Mouse (Mus musculus) embryonic stem cell, embryonic (primary cell): ENCODE data around the gene Twf2.

Experiments used
- CTCF ChIA-PET, 4 experiments: fragments of 300-600 bp in 2 of 4; fragments of 350-600 bp in 2 of 4; sonication (Branson Sonifier 250); formaldehyde crosslinking; loops; one replicate each; lab custom pipeline; 2022; ENCODE audit warnings: inconsistent platforms in 2 of 4; lab: Charles Lee
- POLR2A ChIA-PET, 4 experiments: fragments of 300-600 bp in 2 of 4; fragments of 350-600 bp in 2 of 4; sonication (Branson Sonifier 250); formaldehyde crosslinking; loops; one replicate each; lab custom pipeline; 2022; ENCODE audit warnings: antibody characterized with exemption in 4 of 4, inconsistent platforms in 1 of 4; lab: Charles Lee

Gene Twf2

GRCm38 (mm10) chr9:106170556-106171345 is 32.2 kb upstream of the Twf2 start, which contains the start of gene Wdr82:
Gene Wdr82 (plus strand): TSS chr9:106170928.
- CTCF ChIA-PET = interaction anchor here (0.7 to 4.8 kb wide), 11 partner anchors 9 to 306 kb away, joined by 3 to 39 read pairs (median 5); no protein-coding TSS in a partner anchor
- POLR2A ChIA-PET = interaction anchor here (0.6 to 20.2 kb wide), 99 partner anchors 8 to 773 kb away, joined by 3 to 761 read pairs (median 4); partner anchors contain the start of genes Glyctk (in 3 of the 4), Parp3 (in 3 of the 4), Ppm1m (in 3 of the 4) and Rpl29 (in 3 of the 4)

GRCm38 (mm10) chr9:106171346-106172158 is 31.4 kb upstream of the Twf2 start:
- POLR2A ChIA-PET = interaction anchor here (0.6 to 20.2 kb wide), 90 partner anchors 8 to 693 kb away, joined by 3 to 761 read pairs (median 4); partner anchors contain the start of genes Acy1 (in 3 of the 4), Glyctk (in 3 of the 4), Ppm1m (in 3 of the 4) and Twf2 (in 3 of the 4)
- CTCF ChIA-PET = interaction anchor here in 3 of 4 experiments (0.5 to 4.8 kb wide), 11 partner anchors 9 to 598 kb away, joined by 3 to 39 read pairs (median 5); no protein-coding TSS in a partner anchor

- ChIA-PET CTCF (interaction anchor here in 3 of 4 experiments (0.5 to 4.8 kb wide), 9 partner anchors 16 to 598 kb away, joined by 3 to 39 read pairs (median 3); no protein-coding TSS in a partner anchor), POLR2A (interaction anchor here (0.7 to 20.2 kb wide), 44 partner anchors 9 to 462 kb away, joined by 3 to 761 read pairs (median 8); partner anchors contain the start of genes Glyctk (in 3 of the 4), Dusp7 (in 2 of the 4), Parp3 (in 2 of the 4) and Ppm1m (in 2 of the 4))
Measured at GRCm38 (mm10) chr9:106172527-106172926, 30.4 kb upstream of the Twf2 start.

GRCm38 (mm10) chr9:106173363-106173762 is 29.5 kb upstream of the Twf2 start:
- POLR2A ChIA-PET = interaction anchor here (0.7 to 20.2 kb wide), 26 partner anchors 8 to 303 kb away, joined by 3 to 761 read pairs (median 12); partner anchors contain the start of genes Twf2 (in 3 of the 4), Glyctk (in 2 of the 4), Dusp7 (in 1 of the 4) and Parp3 (in 1 of the 4)

GRCm38 (mm10) chr9:106175552-106176200 is 27.2 kb upstream of the Twf2 start:
- ChIA-PET CTCF (interaction anchor here in 1 of 4 experiments (2.4 kb wide), 1 partner anchor 36 kb away, joined by 8 read pairs; no protein-coding TSS in a partner anchor), POLR2A (interaction anchor here in 3 of 4 experiments (0.9 to 23.6 kb wide), 17 partner anchors 0 to 262 kb away, joined by 3 to 761 read pairs (median 8); partner anchors contain the start of genes Acy1 (in 1 of the 3), Poc1a (in 1 of the 3), Rpl29 (in 1 of the 3) and Twf2 (in 1 of the 3))

More at GRCm38 (mm10) chr9:106173363-106173762, 29.5 kb upstream of the Twf2 start:
- CTCF ChIA-PET = interaction anchor here in 3 of 4 experiments (0.6 to 4.8 kb wide), 8 partner anchors 17 to 258 kb away, joined by 3 to 39 read pairs (median 5); no protein-coding TSS in a partner anchor

GRCm38 (mm10) chr9:106176769-106177168 is 26.1 kb upstream of the Twf2 start:
- POLR2A ChIA-PET = interaction anchor here (0.5 to 23.6 kb wide), 20 partner anchors 1 to 258 kb away, joined by 3 to 761 read pairs (median 10); partner anchors contain the start of genes Twf2 (in 2 of the 4), Wdr82 (in 2 of the 4) and Poc1a (in 1 of the 4)
- CTCF ChIA-PET = interaction anchor here in 1 of 4 experiments (0.6 to 1.6 kb wide), 2 partner anchors 34 to 278 kb away, joined by 6 to 10 read pairs; no protein-coding TSS in a partner anchor

GRCm38 (mm10) chr9:106177799-106178198 is 25.1 kb upstream of the Twf2 start:
- CTCF ChIA-PET = interaction anchor here in 3 of 4 experiments (0.6 to 2.2 kb wide), 7 partner anchors 12 to 107 kb away, joined by 3 to 20 read pairs (median 5); no protein-coding TSS in a partner anchor
- POLR2A ChIA-PET = interaction anchor here (0.6 to 23.6 kb wide), 28 partner anchors 2 to 478 kb away, joined by 3 to 761 read pairs (median 6); partner anchors contain the start of genes Twf2 (in 3 of the 4), Wdr82 (in 2 of the 4), Grm2 (in 1 of the 4) and Poc1a (in 1 of the 4)

- ChIA-PET CTCF (interaction anchor here in 2 of 4 experiments (0.6 to 1.3 kb wide), 7 partner anchors 8 to 643 kb away, joined by 3 to 10 read pairs (median 3); partner anchors contain the start of gene Wdr82 (in 1 of the 2)), POLR2A (interaction anchor here (0.6 to 23.6 kb wide), 24 partner anchors 4 to 188 kb away, joined by 3 to 761 read pairs (median 6); partner anchors contain the start of genes Wdr82 (in 4 of the 4), Poc1a (in 1 of the 4), Ppm1m (in 1 of the 4) and Twf2 (in 1 of the 4))
Measured at GRCm38 (mm10) chr9:106179454-106179853, 23.5 kb upstream of the Twf2 start.

GRCm38 (mm10) chr9:106179964-106180363 is 22.9 kb upstream of the Twf2 start:
- ChIA-PET CTCF (interaction anchor here in 2 of 4 experiments (0.6 to 1.3 kb wide), 6 partner anchors 8 to 33 kb away, joined by 3 to 10 read pairs (median 3); partner anchors contain the start of genes Ppm1m (in 1 of the 2) and Wdr82 (in 1 of the 2)), POLR2A (interaction anchor here (0.6 to 23.6 kb wide), 23 partner anchors 4 to 188 kb away, joined by 3 to 761 read pairs (median 6); partner anchors contain the start of genes Wdr82 (in 4 of the 4), Ppm1m (in 1 of the 4) and Twf2 (in 1 of the 4))

- ChIA-PET CTCF (interaction anchor here in 2 of 4 experiments (0.6 to 1.3 kb wide), 4 partner anchors 11 to 89 kb away, joined by 3 to 4 read pairs (median 3); no protein-coding TSS in a partner anchor), POLR2A (interaction anchor here in 3 of 4 experiments (0.6 to 23.6 kb wide), 14 partner anchors 5 to 43 kb away, joined by 3 to 761 read pairs (median 14); partner anchors contain the start of genes Wdr82 (in 3 of the 3), Ppm1m (in 1 of the 3) and Twf2 (in 1 of the 3))
Measured at GRCm38 (mm10) chr9:106182146-106182545, 20.8 kb upstream of the Twf2 start.

GRCm38 (mm10) chr9:106183996-106184395 is 18.9 kb upstream of the Twf2 start:
- ChIA-PET POLR2A (interaction anchor here in 3 of 4 experiments (0.9 to 23.6 kb wide), 13 partner anchors 3 to 246 kb away, joined by 3 to 761 read pairs (median 4); partner anchors contain the start of genes Wdr82 (in 2 of the 3) and Twf2 (in 1 of the 3)), CTCF (interaction anchor here in 1 of 4 experiments (0.5 kb wide), 1 partner anchor 10 kb away, joined by 4 read pairs; no protein-coding TSS in a partner anchor)

- POLR2A ChIA-PET = interaction anchor here (0.6 to 23.6 kb wide), 29 partner anchors 8 to 383 kb away, joined by 3 to 761 read pairs (median 7); partner anchors contain the start of genes Wdr82 (in 4 of the 4), Ppm1m (in 2 of the 4), Twf2 (in 2 of the 4) and Acy1 (in 1 of the 4)
- CTCF ChIA-PET = interaction anchor here in 3 of 4 experiments (0.6 to 4.7 kb wide), 4 partner anchors 20 to 1622 kb away, joined by 3 to 22 read pairs (median 4); no protein-coding TSS in a partner anchor
Measured at GRCm38 (mm10) chr9:106191355-106191754, 11.6 kb upstream of the Twf2 start.

- CTCF ChIA-PET = interaction anchor here in 2 of 4 experiments (0.9 to 4.7 kb wide), 6 partner anchors 11 to 230 kb away, joined by 3 to 22 read pairs (median 4); partner anchors contain the start of genes Poc1a (in 1 of the 2) and Twf2 (in 1 of the 2)
- POLR2A ChIA-PET = interaction anchor here (0.6 to 23.6 kb wide), 28 partner anchors 8 to 356 kb away, joined by 3 to 761 read pairs (median 7); partner anchors contain the start of genes Wdr82 (in 4 of the 4), Twf2 (in 2 of the 4), Acy1 (in 1 of the 4) and Poc1a (in 1 of the 4)
Measured at GRCm38 (mm10) chr9:106192024-106192423, 10.9 kb upstream of the Twf2 start.

- CTCF ChIA-PET = interaction anchor here in 3 of 4 experiments (0.5 to 4.7 kb wide), 8 partner anchors 10 to 1194 kb away, joined by 3 to 22 read pairs (median 4); partner anchors contain the start of genes Poc1a (in 1 of the 3) and Twf2 (in 1 of the 3)
- POLR2A ChIA-PET = interaction anchor here (0.6 to 23.6 kb wide), 23 partner anchors 8 to 260 kb away, joined by 3 to 761 read pairs (median 6); partner anchors contain the start of genes Wdr82 (in 4 of the 4), Rpl29 (in 2 of the 4), Twf2 (in 2 of the 4) and Pcbp4 (in 1 of the 4)
Measured at GRCm38 (mm10) chr9:106192998-106193397, 9.9 kb upstream of the Twf2 start.
